Mouse (Mus musculus) yolk sac, embryonic 10.5 days (tissue): ENCODE measurements at regions not wholly inside any gene's neighbourhood (a gene's known extent, or its start where the extent isn't known, plus 50 kb on each side); places are given as distances from the start of the nearest gene placed in this dataset.

Experiments used
- DNase-seq: peaks from one replicate; pipeline ENCODE4 v3.0.0-alpha.2; 2017; ENCODE audit warnings: low spot score

DNA sequence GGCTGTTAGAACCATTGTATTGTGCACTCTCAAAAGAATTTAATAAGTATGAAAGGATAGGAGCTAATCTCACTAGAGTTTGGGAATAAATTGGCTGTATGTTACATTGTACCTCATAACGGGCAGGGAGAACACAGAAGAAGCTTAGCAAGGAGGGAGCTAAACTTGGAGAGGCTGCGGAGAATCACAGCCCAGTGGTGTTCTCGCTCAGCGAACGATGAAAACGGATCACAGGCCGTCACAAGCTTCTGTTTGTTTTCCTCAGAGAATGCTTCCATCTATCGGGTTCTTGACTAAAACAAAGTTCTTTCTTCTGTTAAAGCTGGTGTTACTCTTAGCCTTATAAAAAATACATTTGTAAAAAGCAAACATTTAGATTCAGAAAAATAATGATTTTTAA, 178.2 kb upstream of the Rnd3 start:
- DNase-seq, result no peak

DNA sequence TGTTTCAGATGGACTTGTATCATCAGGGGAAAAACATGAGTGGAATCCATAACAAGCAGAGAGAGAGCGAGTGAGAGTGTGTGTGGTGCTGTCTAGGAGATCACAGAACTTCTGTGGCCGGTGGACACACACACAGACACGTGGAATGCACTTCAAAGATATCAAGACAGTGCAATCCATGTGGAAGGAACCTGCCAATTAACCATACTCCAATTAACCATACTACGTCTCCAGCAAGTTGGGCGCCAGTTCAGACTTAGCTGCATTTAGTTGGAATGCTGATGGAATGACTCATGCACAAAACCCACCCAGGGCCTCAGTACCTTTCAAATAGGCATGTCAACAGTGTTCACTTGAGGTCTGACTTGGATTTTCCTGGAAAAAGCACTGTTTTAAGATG, 172.8 kb upstream of the Rnd3 start:
- DNase-seq, result no peak

DNA sequence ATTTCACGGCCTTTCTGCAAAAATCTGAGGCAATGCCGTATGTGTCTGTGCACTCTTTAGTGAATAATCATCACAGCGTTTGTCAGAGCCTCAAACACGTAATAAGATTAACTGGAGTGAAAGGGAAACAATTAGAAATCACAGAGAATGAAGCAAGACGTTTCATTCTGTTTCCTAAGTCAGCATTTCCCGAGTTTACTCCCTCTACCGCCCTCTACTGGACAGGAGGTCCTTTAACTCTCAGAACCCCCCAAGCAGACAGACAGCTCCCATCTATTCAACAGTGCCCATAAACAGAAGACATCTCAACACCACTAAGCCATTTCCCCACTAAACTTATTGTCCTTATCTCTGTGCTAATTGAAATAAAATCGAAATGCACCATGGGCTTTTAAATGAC, 167.5 kb upstream of the Rnd3 start:
- DNase-seq, result no peak

DNA sequence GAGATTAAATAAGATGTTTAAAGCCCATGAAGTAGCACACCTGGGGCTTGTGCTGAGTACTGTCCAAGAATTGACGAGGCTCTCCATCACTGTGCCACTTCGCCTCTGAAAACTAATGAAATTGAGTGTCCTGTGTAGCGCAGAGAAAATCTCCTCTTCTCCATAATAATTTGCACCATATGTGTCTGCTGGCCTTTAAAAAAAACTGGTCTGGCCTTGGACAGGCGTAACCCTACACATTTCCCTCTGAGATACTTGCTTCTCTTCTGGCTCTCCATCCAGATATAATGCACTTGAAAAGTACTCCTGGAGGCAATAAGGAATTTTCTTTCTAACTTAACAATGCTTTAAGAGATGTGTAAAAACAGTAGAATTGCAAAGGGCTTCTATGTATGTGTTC, 164.5 kb upstream of the Rnd3 start:
- DNase-seq, result no peak

DNA sequence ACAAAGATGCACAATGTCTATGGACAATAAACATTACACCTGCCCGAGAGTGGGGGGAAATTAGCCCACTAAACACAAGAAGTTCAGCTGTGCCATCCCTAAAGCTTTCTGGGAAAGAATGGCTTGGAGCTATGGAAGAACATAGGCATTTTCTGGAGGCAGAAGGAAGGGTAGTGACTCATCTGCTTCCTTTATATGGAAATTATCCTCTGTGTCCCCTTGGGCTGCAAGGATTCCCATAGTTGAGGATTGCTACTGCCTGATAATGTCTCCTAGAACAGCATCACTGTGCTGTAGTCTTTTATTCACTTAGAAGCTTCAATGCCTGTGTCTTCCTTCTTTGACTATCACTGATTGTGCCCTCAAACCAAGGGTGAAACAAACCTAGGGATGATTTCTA, 157.3 kb upstream of the Rnd3 start:
- no peak for DNase-seq

DNA sequence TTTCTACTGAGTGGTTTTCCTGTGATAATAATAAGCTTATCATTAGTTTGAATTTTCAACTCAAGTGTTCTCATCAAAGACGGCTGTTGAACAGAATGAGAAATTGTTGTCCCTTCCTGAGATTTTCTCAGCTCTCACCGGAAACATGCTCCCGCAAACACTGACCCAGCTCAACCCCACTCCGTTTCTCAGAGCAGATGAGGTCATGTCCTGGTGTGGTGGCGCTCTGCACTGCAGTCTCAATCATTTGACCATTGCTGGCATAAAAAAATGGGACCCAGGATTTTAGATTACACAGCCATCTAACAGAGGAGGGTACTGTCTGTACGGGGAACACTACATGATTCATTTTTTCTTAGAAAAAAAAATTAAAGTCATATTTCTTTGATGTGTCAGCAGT, 156.5 kb upstream of the Rnd3 start:
- peak; percentile 16 for DNase-seq

DNA sequence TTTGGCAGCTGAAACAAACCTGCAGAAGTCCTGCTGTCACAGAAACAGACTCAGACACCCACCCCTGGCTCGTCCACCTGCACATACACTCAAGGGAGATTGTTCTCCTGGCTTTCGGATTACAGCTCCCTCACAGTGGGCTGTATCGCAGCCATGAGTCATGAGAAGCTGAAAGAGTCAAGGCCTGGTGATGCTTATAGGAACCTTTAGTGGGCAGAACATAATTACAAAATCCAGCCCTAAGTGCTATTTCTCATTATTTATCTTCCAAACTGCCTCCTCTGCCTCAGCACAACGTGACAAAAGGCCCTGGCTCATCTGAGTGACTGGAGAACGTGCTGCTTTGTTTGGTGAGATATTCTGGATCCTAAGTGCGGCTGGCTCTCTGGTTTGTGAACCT, 155.8 kb upstream of the Rnd3 start:
- DNase-seq, result no peak

DNA sequence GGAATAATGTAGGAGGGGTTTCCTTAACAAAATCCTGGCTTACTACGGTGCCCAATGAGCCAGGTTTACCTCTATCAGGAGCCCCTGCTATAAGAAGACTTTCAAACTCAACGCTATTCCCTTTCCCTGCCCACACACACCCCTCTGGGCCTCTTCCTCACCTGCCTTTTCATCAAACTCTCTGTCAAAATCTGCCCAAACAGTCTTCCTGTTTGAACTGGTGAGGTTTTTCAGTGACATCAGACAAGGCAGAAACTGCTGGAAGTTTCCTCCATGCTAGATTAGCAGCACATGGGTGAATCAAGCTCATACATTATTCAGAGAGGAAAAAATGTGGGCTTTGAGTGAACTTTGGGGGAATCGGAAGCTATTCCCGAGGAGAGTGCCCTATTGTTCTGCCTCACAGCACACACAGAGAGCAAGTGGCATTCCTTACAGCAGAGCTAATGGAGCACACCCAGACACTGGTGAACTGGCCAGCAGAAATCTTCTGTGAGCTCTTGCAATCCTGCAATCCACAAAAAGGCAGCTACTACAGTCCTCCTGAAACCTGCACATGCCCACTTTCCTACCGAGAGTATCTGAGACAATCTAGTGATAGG, 141.8 kb upstream of the Rnd3 start:
- DNase-seq, result no peak

DNA sequence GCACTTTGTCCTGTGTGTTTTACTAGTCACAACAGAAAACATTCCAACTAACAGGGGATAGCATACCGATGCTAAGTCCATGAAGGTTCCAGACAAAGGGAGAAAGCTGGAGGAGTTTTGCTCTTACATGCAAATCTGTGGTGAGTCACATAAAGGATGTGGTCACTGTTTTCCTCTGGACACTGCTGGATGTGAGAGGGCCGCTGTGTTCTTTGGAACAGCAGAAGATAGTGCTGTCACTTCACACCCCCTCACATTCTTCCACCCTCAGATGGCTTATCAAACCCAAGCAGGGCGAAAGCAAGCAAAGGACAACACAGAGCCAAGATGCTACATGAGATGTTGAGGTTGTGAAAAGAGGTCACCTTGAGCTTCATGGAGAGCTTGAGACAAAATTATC, 139.8 kb upstream of the Rnd3 start:
- no peak for DNase-seq

DNA sequence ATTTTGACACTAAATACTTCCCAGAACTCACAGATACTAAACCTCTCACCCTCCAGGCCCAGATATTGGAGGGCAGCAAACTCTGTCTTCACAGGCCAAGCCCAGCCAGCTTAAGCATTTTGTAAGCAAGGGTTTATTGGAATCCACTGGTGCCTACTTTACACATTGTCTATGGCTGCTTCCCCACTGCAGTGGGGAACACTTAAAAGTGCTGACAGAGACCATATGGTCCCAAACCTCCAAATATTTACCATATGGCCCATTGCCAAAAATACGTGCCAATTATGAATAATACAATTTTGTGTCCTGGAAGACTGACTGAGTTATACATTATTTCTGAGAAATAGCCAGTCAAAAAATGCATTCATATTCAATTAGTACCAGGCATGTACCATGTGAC, 136.7 kb upstream of the Rnd3 start:
- DNase-seq, result no peak

DNA sequence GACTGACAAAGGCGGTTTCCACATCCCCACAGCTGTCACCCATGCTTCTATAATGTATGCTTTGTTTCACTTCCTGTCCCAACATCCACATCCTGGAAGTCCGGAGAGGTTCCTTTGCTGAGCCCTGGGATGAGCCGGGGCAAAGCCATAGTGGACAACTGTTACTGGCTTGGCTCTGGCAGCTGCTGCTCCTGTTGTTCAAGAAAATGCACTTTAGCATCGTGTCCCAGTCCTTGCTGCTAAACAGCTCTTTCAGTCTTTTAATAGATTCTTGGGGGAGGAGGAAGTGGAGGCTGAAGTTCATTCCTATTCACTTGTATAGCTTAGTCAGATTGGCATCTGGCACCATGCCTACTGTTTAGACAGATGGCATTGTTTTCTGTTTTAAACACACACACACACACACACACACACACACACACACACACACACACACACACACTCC, 135.9 kb upstream of the Rnd3 start:
- DNase-seq, result no peak

DNA sequence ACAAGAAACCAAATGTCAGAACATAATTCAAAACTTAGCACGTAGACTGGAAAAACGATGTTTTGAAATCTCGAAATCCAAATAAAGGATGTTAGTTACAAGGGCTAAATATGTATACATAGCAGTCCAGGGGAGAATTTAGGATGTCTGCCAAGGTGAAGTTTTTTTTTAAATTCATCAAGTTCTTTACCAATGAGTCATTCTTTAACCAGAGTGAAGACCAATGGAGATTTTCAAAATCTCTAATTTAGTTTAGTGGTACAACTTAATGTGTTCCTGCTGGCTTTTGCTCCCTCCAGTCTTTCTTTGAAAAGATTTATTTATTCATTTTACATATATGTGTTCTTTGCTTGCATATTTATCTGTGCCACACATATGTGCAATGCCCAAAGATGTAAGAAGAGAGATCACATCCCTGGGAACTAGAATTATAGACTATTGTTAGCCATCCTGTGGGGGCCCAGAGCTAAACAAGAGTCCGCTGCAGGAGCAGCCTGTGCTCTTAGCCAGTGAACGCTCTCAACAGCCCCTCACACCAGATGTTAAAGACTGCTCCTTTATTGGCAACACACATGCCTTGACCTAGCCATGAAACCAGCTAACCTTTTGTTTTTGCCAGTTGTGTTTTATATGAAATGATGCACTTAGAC, 130.6 kb upstream of the Rnd3 start:
- DNase-seq, result no peak

DNA sequence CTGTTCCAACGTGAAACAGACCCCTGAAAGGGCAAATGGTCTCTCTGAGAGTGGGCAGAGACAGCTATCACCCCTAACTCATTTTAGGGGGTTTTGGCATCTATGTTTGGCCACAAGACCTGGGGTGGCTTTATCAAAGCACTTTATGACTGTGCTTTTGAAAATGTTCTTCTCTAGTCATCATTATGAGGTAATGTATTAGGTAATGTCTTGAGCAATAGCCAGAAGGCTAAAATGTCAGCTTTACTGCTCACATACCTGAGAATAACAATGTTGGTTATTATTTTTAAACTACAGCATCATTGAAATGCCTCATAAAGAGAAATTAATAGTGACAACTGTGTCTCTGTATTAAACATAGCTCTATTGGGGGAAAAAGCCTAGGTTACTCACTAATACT, 129.9 kb upstream of the Rnd3 start:
- DNase-seq, result no peak

DNA sequence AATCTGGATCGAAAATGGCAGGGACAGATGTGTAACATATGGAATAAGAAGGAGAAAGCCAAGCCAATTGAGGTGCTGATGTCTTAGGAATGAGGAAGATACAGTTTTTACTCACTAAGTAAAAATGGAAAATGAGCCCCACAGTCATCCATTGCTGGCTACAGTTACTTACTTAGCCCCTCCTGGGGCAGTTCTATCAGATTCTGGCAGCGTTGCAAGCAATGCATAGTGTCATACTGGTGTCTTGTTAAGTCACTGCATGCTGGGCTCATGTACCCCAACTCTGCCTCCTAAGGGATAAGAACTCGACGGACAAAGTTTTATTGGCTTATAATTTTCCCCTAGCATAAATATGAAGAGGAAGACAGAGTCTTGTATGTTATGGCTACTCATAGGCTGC, 129.4 kb upstream of the Rnd3 start:
- no peak for DNase-seq

DNA sequence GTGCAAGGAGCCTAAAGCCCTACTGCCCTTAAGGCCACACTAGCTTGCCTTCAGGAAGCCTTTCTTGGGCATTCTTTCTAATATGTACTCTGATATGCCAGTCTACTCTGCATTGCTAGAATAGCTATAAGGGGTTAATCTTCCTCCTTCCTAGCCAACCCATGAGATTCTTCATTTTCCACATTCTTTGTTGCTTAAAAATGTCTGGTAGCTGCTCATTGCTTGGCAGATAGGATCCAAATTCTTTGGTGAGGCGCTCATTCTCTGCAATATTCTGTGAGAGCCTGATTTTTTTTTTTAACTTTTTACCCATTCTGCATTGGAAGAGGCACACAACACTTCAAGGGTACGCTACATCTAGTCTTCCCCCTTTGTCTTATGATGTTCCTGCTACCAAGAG, 127.7 kb upstream of the Rnd3 start:
- no peak for DNase-seq

DNA sequence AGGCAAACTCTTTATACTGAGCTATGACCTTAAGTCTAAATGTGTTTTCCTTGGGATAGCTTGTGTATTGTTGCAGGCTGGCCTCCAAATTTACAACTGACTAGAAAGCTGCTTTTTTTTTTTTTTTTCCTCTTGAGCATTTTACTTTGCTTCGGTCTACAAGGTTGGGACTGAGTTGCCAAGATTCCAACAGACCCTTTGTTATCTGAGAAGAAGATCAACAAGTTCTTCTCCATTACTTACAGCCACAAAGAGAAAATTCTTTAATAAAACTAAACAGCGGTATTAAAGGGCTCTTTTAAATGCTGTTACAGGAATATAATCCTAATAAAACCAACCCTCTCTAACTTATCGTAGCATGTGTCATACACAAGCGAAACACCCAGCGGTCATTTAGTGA, 124.4 kb upstream of the Rnd3 start:
- DNase-seq, result no peak

DNA sequence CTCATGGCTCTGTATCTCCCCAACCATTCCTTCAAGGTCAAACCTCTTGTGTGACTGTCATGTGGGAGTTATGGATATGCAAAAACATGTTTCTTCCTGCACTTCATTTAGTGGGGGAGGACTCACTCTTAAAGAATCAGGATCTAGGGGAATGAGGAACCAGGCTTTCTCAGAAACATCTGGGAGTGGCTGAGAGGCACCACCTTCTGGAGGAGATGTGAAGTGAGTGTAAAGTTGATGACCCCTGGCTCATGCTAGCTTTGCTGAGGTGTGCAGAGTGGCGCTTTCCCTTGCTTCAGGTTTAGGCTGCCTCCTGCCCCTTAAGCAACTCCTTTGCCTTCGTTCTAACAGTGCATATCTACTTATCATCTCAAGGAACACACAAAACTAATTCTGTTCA, 119.6 kb upstream of the Rnd3 start:
- DNase-seq, result peak; percentile 33

DNA sequence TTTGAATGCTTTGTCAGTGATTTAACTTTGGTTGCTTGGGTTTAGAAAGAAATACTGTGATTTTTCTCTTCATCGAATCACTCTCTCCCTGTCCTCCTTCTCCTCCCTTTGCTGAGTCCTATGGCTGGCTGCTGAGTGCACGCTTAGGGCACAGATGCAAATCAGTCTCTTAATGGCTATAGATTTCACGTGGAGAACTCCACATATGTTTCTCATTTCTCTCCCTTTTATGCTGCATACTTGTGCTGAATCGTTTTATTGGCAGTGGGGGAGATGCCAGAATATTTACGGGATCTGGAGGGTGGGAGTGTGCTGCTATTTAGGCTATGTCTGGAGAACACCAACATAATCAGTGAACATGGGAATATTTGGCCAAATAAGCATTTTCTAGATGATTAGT, 118.8 kb upstream of the Rnd3 start:
- DNase-seq, result no peak

DNA sequence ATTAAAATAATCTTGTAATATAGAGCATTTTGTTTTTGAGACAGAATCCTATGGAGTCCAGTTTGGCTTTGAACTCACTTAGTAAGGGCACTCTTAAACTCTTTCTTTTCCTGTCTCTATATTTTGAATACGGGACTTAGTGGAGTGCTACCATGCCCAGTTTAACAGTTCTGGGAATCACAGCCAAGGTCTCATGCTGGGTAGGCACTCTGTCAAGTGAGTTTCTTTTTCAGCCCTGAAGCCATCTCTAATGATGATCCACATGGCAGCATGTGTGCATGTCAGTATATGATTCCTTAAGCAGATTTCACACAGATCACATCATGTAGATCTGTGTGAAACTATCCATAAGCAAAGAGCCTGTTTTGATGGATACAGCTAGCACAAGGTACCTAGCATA, 113.6 kb upstream of the Rnd3 start:
- no peak for DNase-seq

DNA sequence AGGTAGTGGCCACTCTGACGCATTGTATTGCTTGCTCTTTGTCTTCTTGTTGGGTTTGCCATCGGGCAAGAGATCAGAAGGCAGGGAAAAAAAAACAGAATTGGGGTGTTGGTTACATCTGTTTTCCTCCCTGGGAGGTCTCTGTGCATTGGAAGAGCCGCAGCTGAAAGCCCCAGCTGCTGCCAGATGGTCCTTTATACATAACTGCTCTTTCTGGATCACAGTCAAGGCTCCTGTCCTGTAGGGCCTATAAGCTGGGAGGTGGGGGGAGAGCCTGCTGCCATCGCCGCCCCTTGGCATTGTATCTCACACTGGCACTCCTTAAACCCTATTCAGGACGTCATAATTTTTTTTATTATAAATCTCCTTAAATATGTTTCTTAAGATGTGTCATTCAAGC, 101.9 kb upstream of the Rnd3 start:
- no peak for DNase-seq

DNA sequence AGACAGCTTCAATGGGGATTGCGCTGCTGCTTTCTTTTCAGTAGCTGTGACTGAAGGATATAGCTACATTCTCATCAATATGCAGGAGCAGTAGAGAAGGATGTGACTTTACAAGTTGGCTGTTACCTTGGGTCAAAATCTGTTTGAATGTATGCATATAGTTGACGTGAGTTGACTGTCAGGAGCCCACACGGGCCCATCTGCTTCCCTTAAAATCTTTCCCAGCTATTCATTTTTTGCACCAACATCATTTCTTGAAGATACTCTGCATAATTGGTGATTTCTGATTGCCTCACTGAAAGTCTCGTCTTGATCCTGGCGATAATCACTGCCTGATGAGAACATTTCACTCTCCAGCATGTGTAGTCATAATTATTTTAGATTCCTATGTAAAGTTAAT, 92.7 kb upstream of the Rnd3 start:
- no peak for DNase-seq

DNA sequence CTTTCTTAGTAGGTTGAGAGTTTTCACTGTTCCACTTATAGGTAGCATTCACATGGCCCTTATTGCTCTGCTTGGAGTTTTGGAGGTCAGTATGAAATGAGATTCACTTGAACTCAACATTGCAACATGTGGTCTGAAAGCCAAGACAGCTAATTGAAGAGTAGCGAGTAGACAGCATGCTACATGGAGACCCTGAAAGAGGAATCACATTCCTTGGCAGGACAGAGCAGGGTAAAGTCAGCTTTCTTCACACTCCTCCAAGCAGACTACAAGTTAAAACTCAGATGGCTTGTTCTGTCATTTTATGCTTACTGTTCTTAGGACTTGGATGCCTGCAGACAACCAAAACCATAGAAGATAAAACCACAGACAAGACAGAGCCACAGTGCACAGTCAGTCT, 91.1 kb upstream of the Rnd3 start:
- no peak for DNase-seq

DNA sequence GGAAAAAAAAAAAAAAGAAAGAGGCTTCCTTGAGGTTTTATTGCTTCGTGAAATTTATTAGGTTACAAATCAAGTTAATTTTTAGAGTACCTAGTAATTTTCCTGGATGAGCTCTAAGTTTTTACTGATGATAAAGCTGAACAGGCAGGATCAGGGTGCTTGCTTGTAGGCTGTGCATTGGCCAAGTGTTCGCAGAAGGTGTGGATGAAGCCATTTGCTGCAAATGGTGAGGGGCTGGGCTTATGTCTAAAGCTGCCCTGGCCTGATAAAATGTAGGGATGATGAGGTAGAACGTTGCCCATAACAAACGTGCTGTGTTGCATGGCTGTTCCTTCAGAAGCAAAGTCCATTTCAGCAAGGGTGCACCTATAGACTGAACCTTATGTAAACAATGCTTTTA, 90.1 kb upstream of the Rnd3 start:
- no peak for DNase-seq

DNA sequence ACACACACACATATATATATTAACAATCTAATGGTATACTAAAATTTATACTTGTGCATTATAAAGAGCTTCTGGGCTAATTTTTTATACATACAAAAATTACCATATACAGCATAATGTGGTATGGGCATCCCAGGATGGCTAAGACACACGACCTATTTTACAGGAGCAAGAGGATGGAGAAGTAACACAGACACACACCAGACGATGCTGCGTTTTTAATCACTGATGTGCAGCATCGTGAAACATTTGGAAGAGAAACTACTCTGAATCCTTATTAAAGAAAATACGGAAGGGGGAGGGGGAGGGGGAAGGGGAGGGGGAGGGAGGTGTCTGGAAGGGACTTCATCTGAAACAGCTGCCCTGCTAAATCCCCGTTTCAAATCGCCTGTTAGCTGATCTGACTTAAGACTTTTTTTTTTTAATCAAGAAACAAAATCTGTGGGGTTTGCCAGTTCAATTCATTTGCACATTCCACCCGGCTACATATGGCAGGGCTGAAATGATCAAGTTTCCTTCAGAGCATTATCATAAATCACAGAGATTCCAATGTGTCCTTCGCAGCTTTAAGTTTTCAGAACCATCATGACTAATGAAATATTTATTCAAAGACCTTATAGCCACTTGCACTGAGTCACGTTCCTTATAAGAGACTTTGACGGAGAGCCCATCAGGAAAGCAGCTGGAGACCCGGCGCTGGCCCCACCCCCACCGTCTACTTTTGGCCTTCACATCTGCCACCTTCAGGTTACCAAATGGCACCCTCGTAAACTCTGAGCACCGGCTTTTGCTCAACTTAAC, 89.4 kb upstream of the Rnd3 start:
- peak; percentile 12 for DNase-seq
